Mouse (Mus musculus): Measurements from ENCODE around the gene Mesp2.

Mesp2 gene

DNA sequence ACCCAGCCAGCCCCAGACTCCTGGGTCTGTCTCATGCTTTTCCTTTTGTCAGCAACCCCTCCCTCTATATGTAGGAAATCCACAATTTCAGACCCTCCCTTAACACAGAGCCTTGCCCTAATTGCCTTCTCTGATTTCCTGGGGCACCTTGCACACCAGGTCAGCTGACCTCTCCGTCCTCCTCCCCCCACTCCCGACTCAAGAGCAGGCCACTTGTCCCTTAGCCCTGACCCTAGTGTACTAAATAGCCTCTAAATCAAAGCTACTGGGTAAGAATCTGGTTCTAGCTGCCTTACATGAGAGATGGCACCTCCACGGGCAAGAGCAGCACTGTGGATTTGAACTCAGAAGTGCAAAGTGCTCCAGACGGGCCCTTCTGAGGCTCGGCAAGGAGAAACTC lies 8.5 kb upstream of the Mesp2 start:
- no peak for DNase-seq (ENCODE audit: extremely low read depth, insufficient read length, low spot score)

DNA sequence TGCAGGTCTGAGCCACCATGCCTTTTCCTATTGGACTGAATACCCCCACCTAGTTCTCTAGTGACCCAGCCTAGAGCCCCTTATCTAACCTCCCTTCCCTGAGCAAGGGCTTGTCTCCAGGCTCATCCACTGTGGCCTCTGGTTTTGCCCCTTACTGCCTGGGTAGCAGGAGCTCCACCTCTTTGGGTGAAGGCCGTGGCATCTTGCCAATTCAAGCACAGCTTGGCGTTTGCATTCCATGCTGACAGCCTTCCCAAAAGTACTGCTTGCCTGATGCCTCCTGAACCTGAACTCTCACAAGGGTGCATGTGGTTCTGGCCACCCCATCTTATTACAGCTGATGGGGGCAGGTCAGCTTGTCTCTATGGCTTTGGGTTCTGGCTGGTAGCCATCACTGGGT lies 6.6 kb upstream of the Mesp2 start:
- no peak for DNase-seq (ENCODE audit: extremely low read depth, insufficient read length, low spot score)

GRCm38 (mm10) chr7:79808561-79808960 lies 2.0 kb upstream of the Mesp2 start:
- no peak for DNase-seq (ENCODE audit: extremely low read depth, insufficient read length, low spot score)

GRCm38 (mm10) chr7:79813409-79813808 lies 2.9 kb downstream of the Mesp2 start:
- no peak for DNase-seq (ENCODE audit: extremely low read depth, insufficient read length, low spot score)

GRCm38 (mm10) chr7:79818321-79818720 lies 7.8 kb downstream of the Mesp2 start:
- no peak for DNase-seq (ENCODE audit: extremely low read depth, insufficient read length, low spot score)

DNA sequence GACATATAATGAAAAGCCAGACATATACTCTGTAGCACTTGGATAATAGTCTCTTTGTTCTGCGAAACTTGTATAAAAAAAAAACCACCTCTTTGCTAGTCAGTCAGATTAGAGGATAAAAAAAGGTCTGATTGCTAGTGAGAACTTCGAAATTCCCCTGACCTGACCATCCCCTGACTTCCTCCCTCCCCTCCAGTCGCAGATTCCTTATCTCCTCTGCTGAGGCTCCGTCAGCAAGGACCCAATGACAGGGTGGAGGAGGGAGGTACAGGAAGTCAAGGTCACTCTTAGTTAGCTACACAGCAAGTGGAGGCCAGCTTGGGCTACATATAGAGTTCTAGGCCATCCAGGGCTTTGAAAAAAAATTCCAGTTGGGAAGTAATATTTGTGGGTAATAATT lies 9.0 kb downstream of the Mesp2 start:
- DNase-seq (ENCODE audit: extremely low read depth, insufficient read length, low spot score), result no peak

- no peak for DNase-seq (ENCODE audit: extremely low read depth, insufficient read length, low spot score)
Observed at GRCm38 (mm10) chr7:79819996-79820395, 9.5 kb downstream of the Mesp2 start.

GRCm38 (mm10) chr7:79822092-79822695 lies 11.7 kb downstream of the Mesp2 start:
- no peak for DNase-seq (ENCODE audit: extremely low read depth, insufficient read length, low spot score)

GRCm38 (mm10) chr7:79828341-79828740 lies 17.8 kb downstream of the Mesp2 start:
- no peak for DNase-seq (ENCODE audit: extremely low read depth, insufficient read length, low spot score)

- DNase-seq (ENCODE audit: extremely low read depth, insufficient read length, low spot score), result no peak
Observed at GRCm38 (mm10) chr7:79831145-79831544, 20.6 kb downstream of the Mesp2 start.

GRCm38 (mm10) chr7:79831585-79831984 lies 21.1 kb downstream of the Mesp2 start:
- no peak for DNase-seq (ENCODE audit: extremely low read depth, insufficient read length, low spot score)

DNA sequence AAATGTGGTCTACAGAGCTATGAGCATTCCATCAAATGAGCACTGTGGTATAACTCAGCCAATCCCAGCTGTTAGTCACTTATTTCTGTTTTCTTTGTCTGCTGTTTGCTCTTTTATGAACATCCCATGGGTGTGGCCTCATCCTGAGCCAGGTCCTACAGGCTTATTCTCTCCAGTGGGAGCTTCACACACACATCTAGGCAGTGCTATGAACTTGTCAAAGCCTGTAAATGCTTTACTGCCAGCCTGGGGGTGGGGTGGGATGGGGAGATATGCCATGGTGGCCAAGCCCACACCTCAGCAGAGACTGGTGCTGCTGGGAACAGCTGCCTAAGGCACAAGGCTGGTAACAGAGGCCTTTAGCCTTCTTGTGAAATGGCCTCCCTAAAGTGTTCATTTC lies 22.5 kb downstream of the Mesp2 start:
- no peak for DNase-seq (ENCODE audit: extremely low read depth, insufficient read length, low spot score)

GRCm38 (mm10) chr7:79835196-79835595 lies 24.7 kb downstream of the Mesp2 start:
- no peak for DNase-seq (ENCODE audit: extremely low read depth, insufficient read length, low spot score)

- DNase-seq (ENCODE audit: extremely low read depth, insufficient read length, low spot score), result no peak
Observed at GRCm38 (mm10) chr7:79837247-79837646, 26.7 kb downstream of the Mesp2 start.

DNA sequence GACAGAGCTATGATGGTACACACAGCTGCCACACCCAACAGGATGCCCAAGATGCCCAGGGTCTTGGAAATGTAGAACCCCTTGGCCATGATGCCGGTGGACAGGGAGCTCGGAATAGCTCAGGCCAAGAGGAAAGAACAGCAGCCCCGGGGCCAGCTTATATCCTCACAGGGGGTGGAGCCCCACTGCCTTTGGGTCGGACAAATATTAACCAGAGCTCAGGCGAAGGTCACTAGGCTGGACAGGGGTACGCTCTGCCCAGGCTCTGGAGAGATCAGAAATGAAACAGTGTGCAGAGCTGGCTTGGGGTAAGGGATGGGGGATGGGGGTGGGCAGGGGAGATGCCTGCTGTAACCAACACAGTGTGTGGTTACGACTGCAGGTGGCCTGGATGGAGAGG lies 31.6 kb downstream of the Mesp2 start:
- no peak for DNase-seq (ENCODE audit: extremely low read depth, insufficient read length, low spot score)

- DNase-seq (ENCODE audit: extremely low read depth, insufficient read length, low spot score), result no peak
Observed at GRCm38 (mm10) chr7:79844090-79844802, 33.7 kb downstream of the Mesp2 start.

- DNase-seq (ENCODE audit: extremely low read depth, insufficient read length, low spot score), result no peak
Observed at GRCm38 (mm10) chr7:79846342-79846741, 35.8 kb downstream of the Mesp2 start.

- no peak for DNase-seq (ENCODE audit: extremely low read depth, insufficient read length, low spot score)
Observed at GRCm38 (mm10) chr7:79847456-79848451, 37.2 kb downstream of the Mesp2 start.

- DNase-seq (ENCODE audit: extremely low read depth, insufficient read length, low spot score), result no peak
Observed at GRCm38 (mm10) chr7:79856305-79856704, 45.8 kb downstream of the Mesp2 start.

DNA sequence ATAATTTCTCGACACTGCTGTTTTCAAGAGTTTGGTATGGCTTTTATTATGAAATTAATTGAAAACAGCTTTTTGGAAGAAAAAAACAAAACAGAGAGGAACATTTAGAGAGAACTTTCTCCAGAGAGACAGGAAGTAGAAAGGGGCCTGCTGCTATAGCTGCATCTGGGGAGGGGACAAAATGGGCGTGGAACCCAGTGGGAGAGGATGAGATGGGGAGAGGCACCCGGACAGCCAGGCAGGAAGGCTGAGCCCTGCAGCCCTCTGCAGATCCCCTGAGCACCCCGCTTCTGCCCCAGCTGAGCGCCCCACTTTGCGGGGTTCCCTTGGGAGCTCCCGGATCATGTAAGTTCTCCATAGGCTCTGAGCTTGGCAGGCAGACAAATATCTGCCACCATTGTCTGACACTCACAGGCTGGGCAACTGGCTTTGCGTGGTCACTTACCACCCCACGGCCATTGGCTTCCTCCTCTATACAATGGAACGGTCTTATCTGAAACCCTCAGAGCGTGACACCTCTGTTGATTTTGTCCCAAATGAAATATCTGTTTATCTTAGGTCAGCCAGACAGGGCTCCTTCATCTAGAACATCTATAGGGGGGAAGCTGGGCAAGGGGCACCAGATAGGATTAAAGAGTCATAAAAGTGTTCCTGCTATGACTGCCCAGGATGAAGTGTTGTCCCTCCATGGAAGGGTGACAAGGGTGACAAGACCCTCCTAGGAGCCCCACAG lies 47.8 kb downstream of the Mesp2 start:
- DNase-seq (ENCODE audit: extremely low read depth, insufficient read length, low spot score), result no peak
